Mouse (Mus musculus) adrenal gland, adult (tissue): ENCODE results near the gene Prr14l.
"Not testable (repeated sequence)": the region's sequence is repeated elsewhere in the genome, so short reads cannot be mapped to it uniquely, and the experiment has no call there.

Source experiments
- DNase-seq, 2 experiments: peaks; one replicate each; pipeline ENCODE4 v3.0.0; 2022 to 2023; ENCODE audit warnings: low spot score in 1 of 2; ENCODE audit not compliant: inconsistent age in 2 of 2

The Prr14l gene

DNA sequence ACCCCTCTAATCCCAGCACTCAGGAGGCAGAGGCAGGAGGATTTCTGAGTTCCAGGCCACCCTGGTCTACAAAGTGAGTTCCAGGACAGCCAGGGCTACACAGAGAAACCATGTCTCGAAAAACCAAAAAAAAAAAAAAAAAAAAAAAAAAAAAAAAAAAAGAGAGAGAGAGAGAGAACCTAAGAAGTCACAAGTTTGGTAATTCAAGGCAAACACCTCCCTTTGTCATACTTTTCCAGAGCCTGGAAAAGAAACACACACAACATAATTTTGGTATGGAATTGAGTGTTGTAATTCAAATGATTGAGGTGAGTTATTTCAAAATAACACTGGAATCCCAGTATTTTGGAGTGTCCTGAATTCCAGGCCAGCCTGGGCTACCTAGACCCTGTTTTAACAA is 67.6 kb downstream of the Prr14l start:
- DNase-seq = not testable (repeated sequence)

DNA sequence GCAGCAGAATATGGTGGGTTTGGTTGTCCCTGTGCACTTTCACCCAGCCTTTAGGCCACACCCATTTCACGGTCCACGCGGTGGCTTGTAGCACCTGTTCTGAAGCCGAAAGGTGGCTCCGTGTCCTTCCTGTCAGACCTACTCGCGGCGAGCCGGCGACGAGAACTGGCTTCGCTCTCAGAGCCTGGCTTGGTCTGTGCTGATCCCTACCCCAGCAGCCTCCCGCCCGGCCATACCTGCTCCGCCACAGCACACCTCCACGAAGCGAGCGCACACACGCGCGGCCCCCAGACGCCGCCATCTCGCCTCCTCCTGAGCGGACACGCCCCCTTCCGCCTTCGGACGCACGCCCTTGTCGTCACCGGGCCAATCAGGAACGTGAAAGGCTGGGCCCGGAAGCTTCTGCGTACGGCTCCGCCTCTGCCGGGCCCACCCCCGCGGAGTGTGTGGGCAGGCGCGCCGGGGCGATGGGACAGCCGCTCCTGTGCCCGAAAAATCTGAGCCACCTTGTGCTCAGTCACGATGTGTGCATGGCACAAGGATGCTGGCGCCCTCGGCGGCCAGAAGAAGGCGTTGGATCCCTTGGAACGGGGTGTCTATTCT is 68.6 kb downstream of the Prr14l start, which contains the start of gene Pisd:
Pisd (minus strand) TSS at position 334 of the 603 bp plus-strand sequence.
- DNase-seq = peak; percentile 96 to 98

DNA sequence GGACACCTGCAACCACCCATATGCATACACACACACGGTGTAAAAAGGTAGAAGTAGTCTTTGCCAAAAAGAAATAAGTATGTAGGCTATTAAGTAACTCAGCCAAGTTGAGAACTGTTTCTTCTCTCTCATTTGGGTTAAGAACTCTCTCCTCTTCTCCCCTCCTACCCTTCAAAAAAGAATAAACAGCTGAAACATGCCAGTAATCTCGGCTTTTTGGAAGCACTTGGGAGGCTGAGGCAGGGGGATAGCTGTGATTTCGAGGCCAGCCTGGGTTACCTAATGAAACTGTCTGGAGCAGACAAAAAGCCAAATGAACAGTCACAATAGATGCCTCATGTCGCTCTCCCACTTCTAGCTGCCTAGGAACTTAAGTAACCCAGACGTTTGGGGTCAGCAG is 69.3 kb downstream of the Prr14l start:
- DNase-seq = no peak

DNA sequence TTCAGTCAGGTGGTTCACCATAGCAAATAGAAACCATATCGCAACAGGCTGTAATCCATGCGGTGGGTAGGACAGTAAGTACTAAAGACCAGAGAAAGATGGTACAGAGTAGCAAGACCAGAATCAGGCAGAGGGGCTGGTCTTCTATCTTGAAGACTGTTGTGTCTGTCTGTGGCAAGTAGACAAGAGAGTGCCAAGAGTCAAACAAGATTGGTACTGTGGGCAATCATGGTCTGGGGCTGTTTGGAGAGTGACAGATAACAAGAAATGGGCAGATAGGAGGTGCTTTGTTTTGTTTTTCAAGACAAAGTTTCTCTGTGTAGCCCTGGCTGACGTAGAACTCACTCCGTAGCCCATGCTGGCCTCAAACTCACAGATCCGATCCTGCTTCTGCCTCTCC is 72.5 kb downstream of the Prr14l start:
- DNase-seq = no peak

DNA sequence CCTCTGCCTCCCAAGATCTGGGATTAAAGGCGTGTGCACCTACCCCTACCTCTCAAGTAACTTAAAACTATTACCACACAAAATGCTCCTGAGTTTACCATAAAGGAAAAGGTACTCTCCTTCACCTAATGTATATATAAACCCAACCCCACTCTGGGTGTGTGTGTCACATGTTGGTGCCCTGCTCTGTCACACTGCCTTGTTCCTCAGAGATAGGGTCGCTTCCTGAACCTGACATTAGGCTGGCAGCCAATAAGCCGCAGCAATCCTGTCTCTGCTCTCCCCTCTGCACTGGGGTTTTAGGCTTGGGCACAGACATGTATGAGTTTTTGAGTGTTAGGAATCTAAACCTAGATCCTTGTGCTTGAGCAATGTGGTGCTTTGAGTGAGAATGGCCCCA is 75.9 kb downstream of the Prr14l start:
- DNase-seq = no peak

DNA sequence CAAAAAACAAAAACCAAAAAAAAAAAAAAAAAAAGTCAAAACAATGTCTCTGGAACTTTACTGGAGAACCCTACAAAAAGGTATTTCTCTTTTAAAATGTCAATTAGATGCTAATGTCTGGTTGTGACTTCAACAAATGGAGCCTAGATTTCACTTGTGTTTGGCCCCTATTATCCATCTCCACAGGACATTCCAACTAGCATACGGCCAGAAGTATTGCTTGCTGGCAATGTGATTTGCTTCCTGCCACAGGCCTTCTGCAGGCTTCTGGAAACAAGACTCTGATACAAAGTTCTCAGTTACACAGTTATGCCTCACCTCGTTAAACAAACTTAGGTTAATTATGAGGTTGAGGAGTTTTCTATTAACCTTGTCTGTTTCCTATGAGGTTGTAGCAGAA is 81.7 kb downstream of the Prr14l start:
- no peak for DNase-seq

DNA sequence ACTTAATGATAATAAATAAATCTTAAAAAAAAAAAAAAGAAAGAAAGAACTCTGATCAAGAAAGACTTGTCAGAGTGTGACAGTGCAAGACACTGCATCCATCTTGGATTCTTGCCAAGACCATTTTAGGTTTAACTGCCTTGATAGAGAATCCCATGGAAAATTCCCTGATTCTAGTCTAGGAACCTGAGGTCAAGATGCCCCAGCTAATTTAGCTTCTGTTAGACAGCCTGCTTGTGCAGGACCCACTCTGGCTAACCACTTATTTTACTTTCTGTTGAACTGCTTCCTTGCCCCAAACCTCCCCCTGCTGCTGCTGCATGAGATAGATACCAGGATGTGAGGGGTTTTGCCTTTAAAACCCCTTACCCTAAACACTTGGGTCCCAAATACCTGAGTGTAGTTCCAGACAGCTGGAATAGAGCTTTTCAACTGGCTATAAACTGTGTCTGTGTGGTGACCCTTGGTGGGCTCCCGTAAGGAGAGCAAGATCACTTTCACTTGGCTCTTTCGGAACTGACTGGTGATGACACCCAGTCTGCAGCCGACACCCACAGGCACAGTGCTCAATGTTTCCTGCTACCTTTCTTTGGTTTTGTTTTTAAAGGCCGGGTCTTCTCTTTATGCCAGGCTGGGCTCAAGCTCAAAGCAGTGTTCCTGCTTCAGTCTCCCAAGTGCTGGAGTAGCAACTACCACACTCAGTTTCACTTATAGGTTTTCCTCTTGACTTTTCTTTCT is 86.3 kb downstream of the Prr14l start:
- peak in 1 of 2 experiments; percentile 55 for DNase-seq

DNA sequence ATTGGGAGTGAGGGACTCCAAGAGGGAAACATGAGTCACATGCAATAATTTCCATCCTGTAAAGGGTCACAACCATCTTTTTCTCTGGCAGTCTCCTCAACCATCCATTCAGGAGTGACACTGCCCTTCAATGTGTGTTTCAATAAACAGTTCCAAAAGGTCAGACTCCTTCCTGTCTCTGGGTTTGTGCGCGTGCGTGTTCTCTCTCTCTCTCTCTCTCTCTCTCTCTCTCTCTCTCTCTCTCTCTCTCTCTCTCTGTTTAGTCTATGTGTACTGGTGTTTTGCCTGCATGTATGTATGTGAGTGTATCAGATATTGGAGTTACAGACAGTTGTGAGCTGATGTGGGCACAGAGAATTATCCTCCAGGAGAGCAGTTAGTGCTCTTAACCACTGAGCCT is 87.1 kb downstream of the Prr14l start:
- DNase-seq = peak in 1 of 2 experiments; percentile 57

DNA sequence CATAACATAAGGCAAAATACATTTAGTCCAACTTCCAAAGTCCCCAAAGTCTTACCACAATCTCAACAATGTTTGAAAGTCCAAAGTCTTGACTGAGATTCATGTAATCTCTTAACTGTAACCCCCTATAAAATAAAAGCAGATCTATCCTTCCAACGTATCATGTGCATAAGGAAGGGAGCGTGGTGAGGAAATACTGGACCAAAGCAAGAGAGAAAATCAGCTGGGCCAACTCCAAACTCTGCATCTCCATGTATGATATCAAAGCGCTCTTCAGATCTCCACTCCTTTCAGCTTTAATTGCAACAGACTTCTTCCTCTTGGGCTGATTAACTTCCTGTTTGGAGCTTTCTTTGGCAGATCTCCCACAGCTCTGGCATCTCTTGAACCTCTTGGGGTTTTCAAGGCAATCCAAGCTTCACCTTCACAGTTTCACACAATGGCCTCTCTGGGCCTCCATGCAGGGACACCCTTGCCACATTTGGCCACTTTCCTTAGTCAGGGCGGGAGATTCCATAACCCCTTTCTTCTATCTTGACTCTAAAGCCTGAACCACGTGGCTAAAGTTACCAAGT is 92.4 kb downstream of the Prr14l start:
- DNase-seq = peak in 1 of 2 experiments; percentile 47

DNA sequence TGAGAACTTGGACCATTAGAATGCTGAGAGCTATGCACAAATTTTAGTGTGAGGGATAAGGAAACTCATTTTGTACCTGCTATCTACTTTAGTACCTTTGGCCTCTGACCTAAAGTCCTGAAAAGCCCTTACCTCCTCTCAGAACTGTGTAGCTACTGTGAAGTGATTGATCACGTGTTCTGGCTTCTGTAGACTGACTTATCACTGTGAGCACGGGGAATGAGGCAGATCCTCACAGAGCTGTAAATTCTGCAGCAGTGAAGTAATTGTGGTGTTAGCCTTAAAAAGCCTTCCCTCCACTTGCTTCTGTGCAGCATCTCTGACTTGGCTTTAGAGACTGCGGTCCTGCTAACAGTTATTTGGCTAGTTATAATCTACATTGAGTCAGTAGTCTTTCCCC is 93.3 kb downstream of the Prr14l start:
- DNase-seq = no peak

DNA sequence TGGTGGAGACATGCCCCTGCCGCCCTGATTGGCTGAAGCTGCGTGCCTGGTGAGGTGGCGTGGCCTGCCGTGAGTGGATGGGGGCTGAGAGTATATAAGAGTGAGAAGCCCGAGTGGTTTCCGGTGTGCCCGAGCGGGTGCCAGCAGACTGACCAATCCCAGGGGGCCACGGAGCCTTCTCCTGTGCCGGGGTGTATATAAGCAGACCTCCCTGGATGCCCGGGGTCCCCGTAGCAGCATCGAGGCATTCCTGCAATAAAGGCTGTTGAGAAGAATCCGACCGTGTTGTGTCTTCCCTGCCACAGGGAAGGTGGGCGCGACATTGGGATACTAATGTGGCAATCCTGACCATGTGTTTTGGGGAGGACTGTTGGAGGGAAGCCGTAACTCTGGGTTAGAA is 93.7 kb downstream of the Prr14l start:
- DNase-seq = not testable (repeated sequence)

DNA sequence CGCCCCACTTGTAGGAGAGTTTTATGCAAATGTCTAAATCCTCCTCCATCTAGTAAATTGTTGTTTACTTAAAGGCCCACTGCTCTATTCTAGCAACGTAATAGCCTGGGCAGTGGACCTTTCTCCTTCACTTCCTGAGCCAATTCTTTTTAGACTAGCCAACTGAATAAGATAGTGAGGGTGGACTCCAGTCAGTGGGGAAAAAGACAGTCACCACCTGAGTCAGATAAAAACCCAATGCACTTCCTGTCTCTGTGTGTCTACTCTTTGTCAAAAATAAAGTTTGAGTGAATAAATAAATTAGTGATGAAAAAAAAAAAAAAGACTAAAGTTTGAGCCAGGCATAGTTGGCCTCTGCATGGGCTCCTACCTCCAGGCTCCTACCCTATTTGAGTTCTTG is 94.4 kb downstream of the Prr14l start:
- no peak for DNase-seq

DNA sequence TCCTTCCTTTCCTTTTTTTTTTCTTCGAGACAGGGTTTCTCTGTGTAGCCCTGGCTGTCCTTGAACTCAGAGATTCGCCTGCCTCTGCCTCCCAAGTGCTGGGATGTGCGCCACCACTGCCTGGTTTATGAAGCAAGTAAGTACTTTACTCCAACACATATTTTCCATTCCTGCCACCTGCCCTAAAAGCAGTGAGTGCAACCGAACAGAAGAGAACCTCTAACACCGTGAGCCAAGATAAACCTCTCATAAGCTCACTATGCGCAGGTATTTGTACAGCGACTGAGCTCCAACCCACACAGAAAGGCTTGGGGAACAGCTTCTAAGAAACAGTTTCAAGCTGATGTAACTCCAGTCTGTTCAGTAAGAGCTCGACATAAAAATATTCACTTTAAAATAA is 97.9 kb downstream of the Prr14l start:
- DNase-seq = no peak

DNA sequence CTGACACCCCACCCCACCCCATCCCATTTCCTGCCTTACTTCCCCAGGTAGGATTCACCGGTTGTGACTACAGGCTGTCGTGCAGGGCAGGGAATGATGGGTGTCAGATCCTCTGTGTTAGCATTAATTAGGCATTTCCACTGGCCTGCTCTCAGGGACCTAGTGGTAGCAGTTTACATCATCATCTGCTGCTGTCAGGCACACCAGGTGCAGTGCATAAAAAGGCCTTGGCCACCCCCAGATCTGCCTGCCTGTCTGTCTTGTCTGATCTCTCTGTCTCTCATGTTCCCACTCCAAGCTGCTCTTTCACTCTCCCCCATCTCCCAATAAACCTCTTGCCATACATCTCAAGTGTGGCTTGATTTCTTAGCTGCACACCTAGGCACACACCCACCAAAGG is 102.3 kb downstream of the Prr14l start:
- no peak for DNase-seq

DNA sequence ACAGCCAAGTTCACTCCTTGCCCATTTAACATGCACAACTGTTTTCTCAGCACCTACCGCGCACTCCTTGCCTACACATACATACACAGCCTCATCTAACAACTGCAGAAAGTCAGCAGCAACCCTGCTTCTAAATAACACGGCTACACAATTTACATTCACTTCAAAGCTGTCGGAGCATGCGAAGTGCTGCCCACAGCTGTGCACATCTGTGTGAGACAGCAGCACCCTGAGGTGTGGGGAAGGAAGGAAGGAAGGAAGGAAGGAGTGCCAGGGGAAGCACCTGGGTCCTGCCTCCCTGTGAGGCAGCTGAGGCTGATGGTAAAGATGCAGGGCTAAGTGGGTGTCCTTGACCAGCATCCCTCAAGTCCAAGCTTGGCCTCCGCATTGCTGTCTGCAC is 105.1 kb downstream of the Prr14l start:
- no peak for DNase-seq

DNA sequence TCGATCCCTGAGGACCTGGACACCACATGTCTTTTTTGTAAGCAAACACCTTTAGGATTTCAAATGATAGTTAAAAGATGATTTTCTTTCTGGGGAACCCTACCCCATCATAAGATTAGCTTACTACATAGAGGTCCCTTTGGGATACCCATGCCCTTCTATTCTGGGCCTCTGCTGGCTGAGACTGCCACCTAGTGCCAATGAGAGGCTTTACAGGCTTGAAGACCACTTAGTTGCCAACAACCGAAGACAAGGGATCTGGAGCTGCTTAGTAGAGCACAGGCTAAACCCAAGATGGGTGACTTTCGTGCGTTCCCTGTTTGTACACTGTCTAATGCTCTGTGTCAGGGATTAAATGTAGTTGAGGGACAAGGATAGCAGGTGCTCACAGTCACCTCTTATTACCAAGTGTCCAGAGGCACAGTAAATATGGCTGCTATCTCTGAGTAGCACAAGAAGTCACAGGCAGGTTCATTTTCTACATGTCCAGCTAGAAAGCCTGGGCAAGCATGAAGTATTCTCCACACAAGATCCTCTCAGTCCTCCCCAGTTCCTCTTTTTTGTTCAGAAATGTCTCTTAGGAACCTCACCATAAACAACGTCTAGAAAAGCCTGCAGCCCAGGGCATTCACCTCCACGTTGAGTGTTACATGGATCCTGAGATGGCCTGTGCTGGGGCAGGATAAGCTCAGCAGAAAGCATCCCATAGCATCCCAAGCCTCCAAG is 106.2 kb downstream of the Prr14l start:
- DNase-seq = peak; percentile 56 to 87

DNA sequence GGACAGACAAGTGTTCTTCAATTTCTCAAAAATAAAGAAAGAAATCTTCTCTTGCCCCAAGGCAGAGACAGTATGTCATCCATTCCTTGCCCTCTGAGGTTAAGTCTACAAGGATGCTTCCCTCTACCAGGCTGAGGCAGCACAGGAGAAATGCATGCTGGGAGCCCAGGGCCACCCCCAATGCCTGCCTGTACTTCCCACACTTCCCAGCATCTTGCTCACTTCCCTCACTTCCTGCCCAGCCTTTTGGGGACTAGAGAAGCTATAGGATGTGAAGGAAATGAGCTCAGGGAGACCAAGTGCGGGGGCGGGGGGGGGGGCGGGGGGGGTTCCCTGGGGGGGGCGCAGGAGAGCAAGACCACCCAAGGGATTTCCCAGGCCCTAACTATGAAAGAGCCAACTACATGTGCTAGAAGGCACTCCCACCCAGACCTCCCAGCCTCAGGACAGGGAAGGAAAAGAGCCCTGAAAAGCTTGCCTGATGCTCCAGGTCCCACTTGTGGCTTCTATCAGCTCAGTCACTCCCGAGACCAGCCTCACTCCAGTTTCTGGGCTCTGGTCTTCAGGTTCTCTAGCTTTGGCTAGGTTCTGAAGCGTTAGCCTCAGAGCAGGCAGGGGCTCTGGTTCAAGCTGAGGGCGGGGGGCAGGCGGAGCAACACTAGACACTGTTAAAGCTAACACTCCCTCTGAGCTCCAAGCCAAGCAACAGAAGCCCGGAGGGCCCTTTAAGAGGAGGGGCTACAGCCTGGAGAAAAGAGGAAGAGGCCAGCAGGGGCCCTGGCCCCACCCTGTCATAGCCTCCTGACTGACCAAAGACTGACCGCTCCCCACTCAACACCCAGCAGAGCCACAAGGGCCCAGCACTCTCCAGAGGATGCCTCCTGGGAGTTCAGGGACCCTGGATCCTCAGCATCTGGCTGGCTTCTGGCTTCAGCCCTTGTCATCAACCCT is 108.1 kb downstream of the Prr14l start:
- DNase-seq = peak; percentile 87 to 93

DNA sequence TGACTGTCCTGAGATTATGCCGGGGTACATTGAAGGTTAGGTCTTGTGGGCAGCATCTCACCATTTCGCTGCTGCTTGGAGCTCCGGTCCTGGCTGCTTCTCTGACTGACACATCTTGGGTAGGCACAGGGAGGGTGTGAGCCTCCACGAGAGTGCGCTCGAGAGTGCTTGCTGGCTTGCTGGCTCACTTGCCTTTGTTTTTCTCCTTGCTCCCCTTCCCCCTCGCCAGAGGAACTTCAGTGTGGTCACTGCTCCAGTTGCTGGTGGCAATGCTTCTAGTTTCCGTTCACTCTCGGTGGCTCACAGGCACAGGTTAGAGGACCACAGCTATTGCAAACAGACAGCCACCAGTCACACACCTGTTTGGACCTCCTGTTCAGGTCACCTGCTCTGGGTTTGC is 111.9 kb downstream of the Prr14l start:
- no peak for DNase-seq

DNA sequence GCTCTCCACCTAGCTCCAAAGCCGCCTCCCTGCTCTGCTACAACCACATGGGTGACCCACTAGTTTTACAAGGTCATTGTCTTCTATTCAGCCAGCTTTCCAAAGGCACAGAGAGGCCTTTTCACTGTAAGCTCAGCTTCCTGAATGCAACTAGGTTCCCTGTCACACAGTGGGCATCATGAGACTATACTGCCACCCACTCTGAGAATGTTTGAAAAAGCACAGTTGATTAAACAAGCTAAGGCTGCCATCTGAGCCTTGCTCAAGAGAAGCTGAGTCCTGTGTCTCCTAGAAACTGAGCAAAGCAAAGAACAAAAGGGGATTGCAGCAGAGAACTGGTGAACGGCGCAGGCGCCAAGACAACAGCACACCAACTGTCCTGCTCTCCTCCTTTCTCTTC is 112.7 kb downstream of the Prr14l start:
- not testable (repeated sequence) for DNase-seq

DNA sequence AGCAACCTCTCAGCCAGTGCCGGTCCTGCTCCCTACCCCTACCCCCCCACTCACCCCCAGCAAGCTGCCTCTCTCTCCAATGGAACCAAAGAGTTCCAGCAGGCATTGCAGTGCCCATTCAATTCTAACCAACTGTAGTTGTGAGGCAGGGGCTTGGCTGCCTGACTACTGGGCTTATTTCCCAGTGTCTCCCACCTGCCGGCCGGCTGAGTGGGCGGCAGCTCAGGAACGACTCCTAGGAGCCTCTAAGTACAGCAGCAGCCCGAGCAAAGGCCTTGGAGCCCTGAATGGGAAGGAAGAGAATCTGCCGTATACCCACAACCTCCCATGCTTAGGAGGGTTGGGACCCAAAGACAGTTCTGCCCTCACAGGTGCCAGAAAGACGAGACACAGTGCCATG is 113.2 kb downstream of the Prr14l start:
- DNase-seq = not testable (repeated sequence)

DNA sequence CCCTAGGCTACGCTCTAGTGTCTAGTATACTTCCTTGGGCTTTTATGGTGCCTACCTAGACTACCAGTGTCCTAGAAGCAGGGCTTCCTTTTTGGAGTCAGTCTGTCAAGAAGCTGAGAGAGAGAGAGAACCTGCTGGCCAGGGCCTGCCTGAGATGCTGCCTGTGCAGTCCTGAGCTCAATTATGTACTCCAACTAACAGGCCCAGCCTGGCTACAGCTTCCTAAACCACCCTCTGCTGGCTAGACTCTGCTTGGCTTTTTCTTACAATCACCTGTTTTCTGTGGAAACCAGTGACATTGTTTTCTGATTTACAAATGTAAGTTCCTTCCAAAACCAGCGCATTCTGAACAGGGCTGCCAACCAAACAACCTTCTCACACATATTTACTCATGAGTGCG is 113.9 kb downstream of the Prr14l start:
- DNase-seq = no peak
